Mouse (Mus musculus): ENCODE results near the gene Nfasc.

GRCm38 (mm10) chr1:132562337-132562795 lies 179.2 kb downstream of the Nfasc start:
- TF ChIP-seq CTCF (IDR thresholded peaks at IDR 0.05; ENCODE audit: borderline replicate concordance, control insufficient read depth, extremely low read depth, insufficient read depth, low read length, poor library complexity) = no peak
- TF ChIP-seq POLR2A (IDR thresholded peaks at IDR 0.05; ENCODE audit: control insufficient read depth, extremely low read depth, insufficient read depth, low read length, poor library complexity) = no peak

Measured in thymus, adult 2 months (tissue).